Mouse (Mus musculus) left cerebral cortex, adult 18-20 months (tissue): ENCODE results near the gene Il1rap. TPM values are rescaled to one million over a fixed set of nuclear protein-coding genes. Genes with fewer than 3 reads are reported as not detected.
A peak's percentile ranks its signal among the peaks of the same experiment; 100 is the strongest.

Source experiments
- DNase-seq, 2 experiments: peaks; one replicate each; pipeline ENCODE4 v3.0.0; 2021 to 2022; ENCODE audit warnings: low spot score in 2 of 2, mixed read lengths in 1 of 2
- total RNA-seq, 2 experiments: library from RNA; stranded (reverse); gene quantifications; 2 replicates each; pipeline ENCODE4 v1.2.3; 2021

The Il1rap gene
- total RNA-seq, 2 experiments from 2014 or later, result 30.5 to 30.9 TPM

GRCm38 (mm10) chr16:26723952-26724747, 142.6 kb downstream of the Il1rap start:
- no peak for DNase-seq

GRCm38 (mm10) chr16:26728139-26728538, 146.6 kb downstream of the Il1rap start:
- no peak for DNase-seq

- no peak for DNase-seq
Observed at GRCm38 (mm10) chr16:26730941-26731340, 149.4 kb downstream of the Il1rap start.

GRCm38 (mm10) chr16:26732566-26732965, 151.1 kb downstream of the Il1rap start:
- DNase-seq, result no peak

DNA sequence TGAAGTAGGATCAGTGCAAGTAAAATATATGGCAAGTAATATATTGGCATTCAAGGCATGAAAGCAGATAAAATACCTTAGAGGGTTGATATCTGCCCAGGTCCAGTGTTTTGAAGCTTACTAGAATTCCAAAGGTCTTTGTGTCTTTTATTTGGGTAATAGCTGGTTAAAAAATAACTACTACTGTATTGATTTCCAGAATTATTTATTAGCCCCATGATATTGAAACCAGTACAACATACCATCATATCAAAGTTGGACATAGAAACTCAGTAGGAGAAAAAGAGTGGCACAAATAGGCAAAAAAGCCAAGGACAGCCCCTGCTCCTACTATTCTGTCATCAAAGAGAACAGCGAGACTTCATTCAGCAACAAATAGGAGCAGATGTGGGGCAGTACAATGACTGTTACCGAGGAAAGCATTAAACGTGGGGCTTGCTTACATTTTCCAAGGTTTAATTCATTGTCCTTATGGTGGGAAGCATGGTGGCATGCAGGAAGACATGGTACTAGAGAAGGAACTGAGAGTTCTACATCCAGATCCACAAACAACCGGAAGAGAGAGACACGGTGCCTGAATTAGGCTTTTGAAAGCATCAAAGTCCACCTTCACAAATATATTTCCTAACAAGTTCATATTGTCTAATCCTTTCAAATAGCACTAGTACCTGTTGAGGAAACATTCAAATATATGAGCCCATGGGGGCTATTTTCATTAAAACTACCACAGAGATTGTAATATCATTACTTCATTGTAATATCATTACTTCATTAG, 174.1 kb downstream of the Il1rap start:
- DNase-seq, result no peak

DNA sequence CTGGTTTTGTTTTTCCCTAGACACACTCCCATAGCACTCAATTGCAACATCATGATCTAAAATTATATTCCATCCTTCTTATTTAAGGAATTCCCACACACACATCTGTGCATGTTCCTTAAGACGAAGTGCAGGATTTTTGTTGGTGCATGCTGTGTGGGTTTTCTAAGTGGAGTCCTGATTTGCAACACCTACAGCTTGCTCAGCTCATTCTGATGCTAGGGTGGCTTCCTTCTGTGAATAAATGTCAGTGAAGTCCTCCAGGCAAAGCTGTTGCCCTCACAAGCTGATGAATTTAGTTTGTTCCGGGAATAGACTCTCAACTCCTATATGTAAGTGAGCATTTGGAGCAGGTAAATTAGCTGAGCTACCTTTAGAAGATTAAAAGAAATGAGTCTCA, 194.5 kb downstream of the Il1rap start:
- peak; percentile 34 to 58 for DNase-seq

DNA sequence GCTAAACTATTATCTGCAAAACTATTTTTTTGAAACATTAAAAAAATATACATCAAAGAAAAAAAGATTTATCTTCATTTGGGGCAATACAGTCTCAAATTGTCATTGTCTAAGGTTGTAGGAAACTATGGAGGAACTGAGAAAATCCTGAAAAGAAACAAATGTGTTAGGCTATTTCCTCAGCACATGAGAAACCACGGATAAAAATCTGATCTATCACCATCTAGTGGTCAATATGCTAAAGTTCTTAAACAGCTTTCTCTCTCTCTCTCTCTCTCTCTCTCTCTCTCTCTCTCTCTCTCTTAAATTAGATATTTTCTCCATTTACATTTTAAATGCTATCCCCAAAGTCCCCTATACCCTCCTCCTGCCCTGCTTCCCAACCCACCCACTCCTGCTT, 195.6 kb downstream of the Il1rap start:
- DNase-seq, result no peak

Other genes with a start within 250 kb of the Il1rap start
- gene Cldn1, start 209.9 kb upstream of the Il1rap start, total RNA-seq, result 1 to 10 TPM; 1.3 to 2.0 TPM
- gene Cldn16, start 118.6 kb upstream of the Il1rap start, total RNA-seq, result not detected
- not detected for gene Tmem207, start 54.9 kb upstream of the Il1rap start, total RNA-seq